Mouse (Mus musculus) megakaryocyte progenitor cell, adult 5-6 weeks (primary cell): Measurements from ENCODE around the gene Sdk1. TPM values are rescaled to one million over a fixed set of nuclear protein-coding genes. Genes with fewer than 3 reads are reported as not detected.

Experiments used
- ATAC-seq: replicated peaks from 2 replicates; pipeline ENCODE4 v1.8.0; 2016; ENCODE audit warnings: mild to moderate bottlenecking, moderate TSS enrichment, inconsistent platforms; ENCODE audit not compliant: poor library complexity
- total RNA-seq, 2 experiments: library from RNA; stranded (forward) in 1 of 2; stranded (reverse) in 1 of 2; fragments of 157-497, 149-512 nt in 1 of 2; fragments of 200-1000 nt in 1 of 2; gene quantifications; 2 replicates each; pipeline versions ENCODE4 v1.2.3 to v1.2.4; 2015 to 2017

Gene Sdk1
- total RNA-seq (2015) (not detected in 2 replicates), total RNA-seq (2017) (not detected in 2 replicates)

- peak; percentile 93 for ATAC-seq
Observed at GRCm38 (mm10) chr5:141240841-141241543, at the start of gene Sdk1. Gene Sdk1, plus strand, starts transcription at chr5:141241490.

- no peak for ATAC-seq
Observed at GRCm38 (mm10) chr5:141197278-141197677, 44.0 kb upstream of the Sdk1 start.

- no peak for ATAC-seq
Observed at GRCm38 (mm10) chr5:141202276-141203065, 38.8 kb upstream of the Sdk1 start.

GRCm38 (mm10) chr5:141207061-141207460, 34.2 kb upstream of the Sdk1 start:
- ATAC-seq, result no peak

GRCm38 (mm10) chr5:141225243-141225642, 16.0 kb upstream of the Sdk1 start:
- no peak for ATAC-seq

- ATAC-seq, result no peak
Observed at GRCm38 (mm10) chr5:141234326-141234725, 7.0 kb upstream of the Sdk1 start.

GRCm38 (mm10) chr5:141239401-141239800, 1.9 kb upstream of the Sdk1 start:
- no peak for ATAC-seq

GRCm38 (mm10) chr5:141240441-141240840, 849 bp upstream of the Sdk1 start:
- ATAC-seq, result no peak

GRCm38 (mm10) chr5:141241645-141242284, 475 bp downstream of the Sdk1 start:
- no peak for ATAC-seq

- ATAC-seq, result 0 out of 2 replicates have a peak, but pooled peaks have one; percentile 12
Observed at GRCm38 (mm10) chr5:141243253-141243965, 2.1 kb downstream of the Sdk1 start.

GRCm38 (mm10) chr5:141264253-141264652, 23.0 kb downstream of the Sdk1 start:
- ATAC-seq, result no peak

- no peak for ATAC-seq
Observed at GRCm38 (mm10) chr5:141277112-141277511, 35.8 kb downstream of the Sdk1 start.

- ATAC-seq, result no peak
Observed at GRCm38 (mm10) chr5:141281751-141282150, 40.5 kb downstream of the Sdk1 start.

- no peak for ATAC-seq
Observed at GRCm38 (mm10) chr5:141289611-141290010, 48.3 kb downstream of the Sdk1 start.

GRCm38 (mm10) chr5:141295240-141295639, 54.0 kb downstream of the Sdk1 start:
- ATAC-seq, result no peak

GRCm38 (mm10) chr5:141302287-141302694, 61.0 kb downstream of the Sdk1 start:
- peak; percentile 37 for ATAC-seq

GRCm38 (mm10) chr5:141303746-141304145, 62.5 kb downstream of the Sdk1 start:
- ATAC-seq, result no peak

GRCm38 (mm10) chr5:141304706-141305105, 63.4 kb downstream of the Sdk1 start:
- no peak for ATAC-seq

GRCm38 (mm10) chr5:141310641-141311040, 69.4 kb downstream of the Sdk1 start:
- no peak for ATAC-seq

GRCm38 (mm10) chr5:141311801-141312200, 70.5 kb downstream of the Sdk1 start:
- ATAC-seq, result no peak

GRCm38 (mm10) chr5:141312305-141312704, 71.0 kb downstream of the Sdk1 start:
- no peak for ATAC-seq
